Mouse (Mus musculus) cerebellum, adult 11 months (tissue): ENCODE results near the gene Gm12184.
"Not testable (repeated sequence)": the region's sequence is repeated elsewhere in the genome, so short reads cannot be mapped to it uniquely, and the experiment has no call there.

Experiments used
- DNase-seq: peaks from one replicate; pipeline ENCODE4 v3.0.0; 2022

The Gm12184 gene

DNA sequence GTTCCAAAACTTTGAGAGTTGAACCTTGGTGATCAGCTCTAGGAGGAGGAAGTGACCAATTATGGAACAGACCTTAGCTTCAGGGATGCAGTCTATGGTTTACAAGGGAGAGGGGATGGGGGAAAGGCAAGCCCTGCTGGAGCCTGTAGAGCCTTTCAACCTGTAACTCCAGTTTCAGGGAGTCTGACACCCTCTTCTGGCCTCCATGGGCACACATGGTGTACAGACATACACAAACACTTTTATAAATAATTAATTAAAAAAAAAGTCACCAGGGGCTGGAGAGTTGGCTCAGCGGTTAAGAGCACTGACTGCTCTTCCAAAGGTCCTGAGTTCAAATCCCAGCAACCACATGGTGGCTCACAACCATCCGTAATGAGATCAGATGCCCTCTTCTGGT, 19.9 kb upstream of the Gm12184 start:
- DNase-seq = not testable (repeated sequence)

GRCm38 (mm10) chr11:48845244-48845815, 18.9 kb upstream of the Gm12184 start:
- DNase-seq = no peak

- no peak for DNase-seq
These were observed 17.9 kb upstream of the Gm12184 start for GRCm38 (mm10) chr11:48844309-48844708.

GRCm38 (mm10) chr11:48843202-48843601, 16.7 kb upstream of the Gm12184 start:
- DNase-seq = no peak

DNA sequence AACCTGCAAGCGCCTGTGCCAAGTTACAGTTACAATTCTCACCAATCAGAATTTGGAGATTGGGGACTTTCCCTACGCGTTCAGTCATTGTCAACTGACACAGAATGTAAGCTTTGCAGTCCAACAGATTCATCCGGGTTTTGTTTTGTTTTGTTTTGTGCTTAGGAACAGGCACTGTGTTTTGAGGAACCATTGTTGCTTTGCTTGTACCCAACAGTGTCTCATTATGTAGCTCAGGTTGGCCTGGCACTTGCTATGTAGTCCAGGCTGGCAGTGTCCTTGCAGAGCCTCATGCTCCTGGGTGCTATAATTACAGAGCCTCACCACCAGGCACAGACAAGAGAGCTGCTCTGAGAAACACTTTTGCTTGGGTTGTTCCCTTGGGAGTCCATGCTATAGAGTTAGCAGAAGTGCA, 15.9 kb upstream of the Gm12184 start:
- no peak for DNase-seq

DNA sequence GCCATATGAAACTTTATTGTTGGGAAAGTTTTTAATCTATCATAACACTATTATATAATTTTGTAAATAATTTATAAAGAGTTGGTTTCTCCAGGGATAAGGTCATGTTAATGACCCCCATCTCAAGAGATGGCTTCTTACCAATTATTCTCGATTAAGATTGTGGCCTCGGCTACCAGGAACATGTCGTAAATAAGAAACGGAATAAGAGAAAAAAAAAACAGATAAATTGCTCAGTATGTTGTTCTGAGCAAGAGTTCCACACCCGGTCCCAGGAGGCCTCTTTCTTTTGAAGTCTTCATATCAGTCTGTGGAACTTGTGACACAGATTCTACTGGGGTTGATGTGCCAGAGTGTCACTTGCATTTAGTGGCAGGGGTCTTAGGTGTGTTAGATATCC, 14.8 kb upstream of the Gm12184 start:
- no peak for DNase-seq

DNA sequence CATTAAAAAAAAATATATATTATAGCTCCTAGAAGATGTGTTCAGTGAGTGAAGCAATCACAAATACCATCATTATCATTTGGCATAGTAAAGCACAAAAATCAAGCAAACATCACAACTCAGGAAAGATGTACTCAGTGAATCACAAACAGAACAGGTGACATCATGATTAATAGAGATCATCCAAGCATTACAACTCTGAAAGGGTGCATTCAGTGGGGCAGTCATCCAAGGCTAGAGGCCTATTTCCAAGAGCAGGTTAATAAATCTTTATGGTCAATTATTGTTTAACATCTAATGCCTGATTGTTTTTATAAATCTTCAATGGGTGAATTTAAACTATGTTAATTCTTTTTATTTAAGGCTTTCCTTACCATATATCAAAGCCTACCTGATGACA, 14.3 kb upstream of the Gm12184 start:
- DNase-seq = no peak

DNA sequence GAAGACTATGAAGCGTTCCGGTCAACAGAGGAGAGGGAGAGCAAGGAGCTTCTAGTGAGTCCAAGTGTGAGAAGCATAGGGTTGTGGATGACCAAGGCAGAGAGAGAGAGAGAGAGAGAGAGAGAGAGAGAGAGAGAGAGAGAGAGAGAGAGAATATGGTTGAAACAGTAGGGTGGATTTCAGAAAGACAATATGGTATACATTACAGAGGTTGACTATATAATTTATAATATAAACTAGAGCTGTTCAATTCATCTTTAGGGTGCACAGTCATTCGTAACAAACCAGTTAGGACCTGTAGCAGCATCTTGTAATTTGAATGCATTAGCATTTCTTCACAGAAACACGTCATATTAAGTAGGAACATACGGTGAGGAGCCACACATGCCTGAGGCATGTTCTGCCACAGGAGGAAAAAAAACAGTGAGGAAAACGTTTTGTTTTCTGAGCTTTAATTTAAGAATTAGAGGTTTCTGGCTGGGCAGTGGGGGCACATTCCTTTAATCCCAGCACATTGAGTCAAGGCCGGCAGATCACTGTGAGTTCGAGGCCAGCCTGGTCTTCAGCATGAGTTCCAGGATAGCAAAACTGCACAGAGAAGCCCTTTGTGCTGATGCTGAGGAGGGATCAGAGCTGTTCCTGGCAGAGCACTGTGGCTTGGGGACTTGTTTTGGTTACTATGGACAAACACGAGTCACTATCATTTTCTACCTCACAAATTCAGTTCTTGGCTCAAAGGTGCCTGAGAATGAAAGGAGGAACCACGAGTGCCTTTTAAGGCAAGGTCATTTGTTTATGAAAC, 12.6 kb upstream of the Gm12184 start:
- DNase-seq = no peak

DNA sequence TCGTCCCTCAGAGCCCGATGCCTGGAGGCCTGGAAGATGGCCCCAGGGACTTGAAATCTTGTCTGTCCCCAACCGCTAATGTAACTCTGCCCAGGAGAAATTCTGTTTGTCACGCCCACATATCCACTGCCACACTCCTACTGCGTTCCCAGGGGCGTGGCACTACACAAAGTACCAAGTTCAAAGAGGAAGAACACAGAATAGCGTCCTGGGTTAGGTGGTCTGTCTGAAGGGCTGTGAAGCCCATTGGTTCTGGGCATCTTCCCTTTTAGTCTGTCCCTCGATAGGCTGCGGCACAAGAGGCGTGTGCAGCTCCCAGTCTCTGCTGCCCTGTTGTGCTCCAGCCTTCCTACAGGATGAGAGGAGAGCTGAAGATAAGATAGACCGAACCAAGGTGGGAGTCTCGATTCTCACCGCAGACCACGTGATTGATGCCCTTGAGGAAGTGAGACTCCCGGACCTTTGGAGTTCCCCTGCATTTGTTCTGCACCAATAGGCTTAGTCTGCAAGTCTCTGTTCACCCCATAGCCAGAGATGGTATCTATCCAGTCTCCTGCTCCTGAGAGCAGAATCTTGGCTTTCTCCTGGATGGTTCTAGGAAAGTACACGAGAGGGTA, 11.8 kb upstream of the Gm12184 start:
- DNase-seq = no peak

GRCm38 (mm10) chr11:48837310-48838180, 11.1 kb upstream of the Gm12184 start:
- DNase-seq = peak; percentile 65

GRCm38 (mm10) chr11:48836990-48837309, 10.5 kb upstream of the Gm12184 start:
- no peak for DNase-seq

GRCm38 (mm10) chr11:48835923-48836322, 9.5 kb upstream of the Gm12184 start:
- DNase-seq = no peak

DNA sequence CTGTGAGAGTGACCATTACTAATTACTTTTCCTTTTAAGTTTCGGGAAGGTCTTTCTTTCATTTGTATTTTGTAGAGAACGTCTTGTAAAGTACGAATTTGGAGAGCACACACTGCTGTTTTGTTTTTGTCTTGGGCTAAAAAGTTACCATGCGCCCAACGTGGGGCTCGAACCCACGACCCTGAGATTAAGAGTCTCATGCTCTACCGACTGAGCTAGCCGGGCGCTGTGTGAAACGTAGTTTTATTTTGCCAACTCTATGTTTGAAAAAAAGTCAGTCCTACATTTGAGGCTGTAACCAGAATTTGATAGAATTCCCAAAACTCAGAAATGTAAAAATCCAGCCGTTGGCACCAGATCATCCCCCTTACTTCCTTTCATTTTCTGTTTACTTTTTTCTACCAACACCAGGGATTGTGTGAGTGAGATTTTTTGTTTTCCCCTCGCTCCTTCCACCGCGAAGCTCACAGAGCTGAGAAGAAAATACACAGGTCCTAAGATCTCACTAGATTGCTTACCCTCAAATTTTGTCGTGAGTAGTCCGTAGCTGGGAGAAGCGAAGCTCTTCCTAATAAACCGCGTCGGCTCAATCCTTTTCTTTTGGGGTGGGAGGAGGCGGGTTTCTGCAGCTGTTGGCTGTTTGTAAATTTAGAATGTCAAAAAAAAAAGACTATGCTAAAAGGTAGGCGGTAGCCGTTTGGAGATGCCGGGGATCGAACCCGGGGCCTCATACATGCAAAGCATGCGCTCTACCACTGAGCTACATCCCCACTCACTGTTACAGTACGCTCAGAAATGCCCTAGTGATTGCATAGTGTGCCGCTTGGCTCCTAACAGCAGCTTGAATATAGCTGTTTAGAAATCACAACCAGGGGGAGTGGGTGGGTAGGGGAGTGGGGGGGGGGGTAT, 7.5 kb upstream of the Gm12184 start:
- DNase-seq = peak; percentile 88

DNA sequence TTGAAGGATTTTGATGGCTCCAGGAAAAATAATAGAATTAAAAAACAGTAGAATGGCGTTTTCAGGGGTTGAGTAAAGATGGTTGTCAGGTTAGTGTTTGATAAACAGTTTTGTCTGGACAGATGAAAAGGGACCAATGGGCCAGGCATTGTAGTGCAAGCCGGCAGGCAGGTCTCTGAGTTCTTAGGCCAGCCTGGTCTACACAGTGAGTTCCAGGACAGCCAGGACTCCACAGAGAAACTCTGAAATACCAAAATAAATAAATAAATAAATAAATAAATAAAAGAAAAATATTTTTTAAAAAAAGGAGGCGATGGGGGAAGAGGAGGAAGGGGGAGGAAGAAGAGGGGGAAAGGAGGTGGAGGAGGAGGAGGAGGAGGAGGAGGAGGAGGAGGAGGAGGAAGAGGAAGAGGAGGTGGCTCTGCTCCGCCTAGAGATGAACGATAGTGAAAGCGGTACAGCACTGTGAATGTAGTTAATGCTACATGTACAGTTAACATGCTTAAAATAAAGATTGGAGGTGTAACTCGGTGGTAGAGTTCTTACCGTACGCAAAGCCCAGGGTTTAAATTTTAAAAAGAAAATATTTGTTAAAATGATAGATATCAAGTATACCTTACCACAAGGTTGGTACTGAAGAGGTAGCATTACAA, 6.7 kb upstream of the Gm12184 start:
- no peak for DNase-seq

DNA sequence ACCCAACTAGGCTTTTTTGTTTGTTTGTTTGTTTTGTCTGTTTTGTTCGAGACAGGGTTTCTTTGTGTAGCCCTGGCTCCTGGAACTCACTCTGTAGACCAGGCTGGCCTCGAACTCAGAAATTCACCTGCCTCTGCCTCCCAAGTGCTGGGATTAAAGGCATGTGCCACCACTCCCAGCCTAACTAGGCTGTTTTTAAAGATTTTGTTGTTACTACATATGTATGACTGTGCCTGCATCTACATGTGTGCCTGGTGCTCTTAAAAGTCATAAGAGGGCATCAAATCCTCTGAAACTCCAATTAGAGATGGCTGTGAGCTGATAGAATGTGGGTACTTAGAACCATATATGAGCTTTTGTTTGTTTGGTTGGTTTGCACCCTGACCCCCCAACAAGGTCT, 4.8 kb upstream of the Gm12184 start:
- DNase-seq = no peak

GRCm38 (mm10) chr11:48830279-48830678, 3.8 kb upstream of the Gm12184 start:
- DNase-seq = no peak

- DNase-seq = no peak
These were observed 1.5 kb upstream of the Gm12184 start for GRCm38 (mm10) chr11:48827926-48828325.

DNA sequence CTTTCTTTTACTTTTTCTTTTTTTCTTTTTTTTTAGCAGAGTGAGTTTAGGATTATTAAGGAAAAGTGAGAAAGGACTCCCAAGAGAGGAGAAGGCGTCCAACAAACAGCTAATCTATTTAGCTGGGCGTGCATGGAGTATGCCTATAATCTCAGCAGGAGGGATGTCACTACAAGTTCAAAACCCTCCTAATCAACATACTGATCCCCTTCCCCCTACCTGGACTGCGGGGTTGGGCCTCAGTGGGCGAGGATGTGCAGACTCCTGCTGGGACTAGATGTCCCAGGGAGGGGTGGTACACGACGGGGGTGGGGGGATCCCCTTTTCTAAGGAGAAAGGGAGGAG, 269 bp upstream of the Gm12184 start:
- no peak for DNase-seq

DNA sequence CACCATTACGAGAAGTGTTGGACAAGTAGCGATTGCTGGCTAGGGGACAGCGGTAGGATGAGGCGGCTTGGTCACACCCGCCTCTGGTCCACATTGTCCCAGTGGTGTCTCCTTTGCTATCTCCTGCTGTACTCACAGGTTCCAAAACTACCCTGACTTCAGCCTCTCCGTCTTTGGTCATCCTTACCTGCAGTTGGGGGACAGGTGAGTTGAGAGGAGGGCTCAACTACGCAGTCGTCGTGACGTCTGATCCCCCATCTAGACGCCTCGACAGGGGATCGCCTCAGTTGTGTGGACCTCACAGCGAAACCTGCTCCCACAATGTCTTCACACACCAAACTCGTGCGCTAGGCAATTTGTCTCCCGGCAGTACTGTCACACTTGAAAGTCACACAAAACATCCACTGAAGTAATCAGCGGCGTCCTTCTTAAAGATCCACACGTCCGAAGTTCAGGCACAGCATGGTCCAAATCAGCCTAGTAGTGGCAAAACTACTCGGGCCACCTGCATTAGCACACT, 2.1 kb downstream of the Gm12184 start:
- DNase-seq = no peak

GRCm38 (mm10) chr11:48823536-48823972, 2.9 kb downstream of the Gm12184 start:
- peak; percentile 53 for DNase-seq

- DNase-seq = no peak
These were observed 3.5 kb downstream of the Gm12184 start for GRCm38 (mm10) chr11:48822768-48823512.
